ENCODE assay signal across 10 mouse cellular contexts in the genomic region with DNA sequence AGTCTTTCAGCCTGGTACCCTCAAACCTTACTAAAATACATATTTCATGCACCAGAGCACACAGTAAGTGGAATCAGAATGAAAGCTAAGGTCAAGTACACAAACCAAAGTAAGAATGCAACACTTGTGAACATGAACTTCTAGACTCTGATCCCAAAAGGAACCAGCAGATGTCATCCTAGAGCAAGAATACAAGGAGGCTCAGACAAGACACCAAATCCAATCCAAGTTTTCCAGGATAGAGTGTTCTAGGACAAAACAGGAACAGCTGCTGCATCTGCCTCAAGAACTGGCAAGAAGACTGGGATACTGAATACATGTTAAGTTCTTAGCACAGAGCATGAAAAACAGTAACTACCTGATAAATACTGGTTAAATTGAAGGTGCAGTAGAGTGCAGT. TPM values are rescaled to one million over a fixed set of nuclear protein-coding genes. Genes with fewer than 3 reads are reported as not detected.
DNase-seq lines count a peak whose midpoint lies in the region; ATAC-seq and TF ChIP-seq lines count a peak whose summit lies in the region.
"Had no signal": no experiment of that assay in that cellular context is flagged by ENCODE, and none has a peak within 500 bp of the region (broad histone marks: within the 10 kb centered on the region; RNA-seq: fewer than 3 reads in every experiment).

No protein-coding gene starts in this region.

- peak; percentile 43; the same call in 1 of the 2 replicates for TF ChIP-seq CTCF in gastrocnemius, adult 2 months (IDR thresholded peaks at IDR 0.05)

- H3K27ac ChIP-seq in gastrocnemius, adult 2 months, result no peak overlapping the region
- H3K27ac ChIP-seq in midbrain, embryonic 14.5 days (replicated peaks; ENCODE audit: low read depth, low read length), result no peak overlapping the region
- no peak overlapping the region for H3K27ac ChIP-seq in midbrain, embryonic 15.5 days
- no peak overlapping the region for H3K27ac ChIP-seq in forebrain, embryonic 12.5 days
- H3K27ac ChIP-seq: midbrain, embryonic 12.5 days had no signal

- no peak overlapping the region for H3K9ac ChIP-seq in midbrain, embryonic 14.5 days (replicated peaks; ENCODE audit: low read length)
- H3K9ac ChIP-seq in midbrain, embryonic 15.5 days, result no peak overlapping the region
- H3K9ac ChIP-seq in forebrain, embryonic 12.5 days, result no peak overlapping the region
- H3K9ac ChIP-seq: midbrain, embryonic 12.5 days had no signal

- ATAC-seq in midbrain, embryonic 14.5 days (ENCODE audit: low FRiP score, low TSS enrichment), result no peak
- no peak for ATAC-seq in midbrain, embryonic 15.5 days (replicated peaks)
- no peak for ATAC-seq in erythroid progenitor cell, adult 5-6 weeks (replicated peaks; ENCODE audit: low FRiP score, poor library complexity, severe bottlenecking)
- no peak for ATAC-seq in forebrain, embryonic 12.5 days (ENCODE audit: low FRiP score)

- no peaks in the 10 kb centered on the region for H3K4me1 ChIP-seq in midbrain, embryonic 14.5 days (ENCODE audit: control insufficient read depth, insufficient read depth, low read length)
- H3K4me1 ChIP-seq in midbrain, embryonic 15.5 days, result no peaks in the 10 kb centered on the region
- no peaks in the 10 kb centered on the region for H3K4me1 ChIP-seq in forebrain, embryonic 12.5 days
- H3K4me1 ChIP-seq: midbrain, embryonic 12.5 days had no signal

- no peaks in the 10 kb centered on the region for H3K36me3 ChIP-seq in midbrain, embryonic 14.5 days (ENCODE audit: control insufficient read depth, insufficient read depth, low read length)
- H3K36me3 ChIP-seq in midbrain, embryonic 15.5 days (replicated peaks), result no peaks in the 10 kb centered on the region
- no peaks in the 10 kb centered on the region for H3K36me3 ChIP-seq in forebrain, embryonic 12.5 days (replicated peaks)
- H3K36me3 ChIP-seq: midbrain, embryonic 12.5 days had no signal

- H3K4me2 ChIP-seq in midbrain, embryonic 14.5 days (ENCODE audit: low read length), result no peak overlapping the region
- H3K4me2 ChIP-seq in midbrain, embryonic 15.5 days, result no peak overlapping the region
- H3K4me2 ChIP-seq in forebrain, embryonic 12.5 days, result no peak overlapping the region
- H3K4me2 ChIP-seq: midbrain, embryonic 12.5 days had no signal

- no peak overlapping the region for H3K4me3 ChIP-seq in gastrocnemius, adult 2 months
- no peak overlapping the region for H3K4me3 ChIP-seq in midbrain, embryonic 14.5 days (replicated peaks; ENCODE audit: low read depth, low read length)
- no peak overlapping the region for H3K4me3 ChIP-seq in midbrain, embryonic 15.5 days
- no peak overlapping the region for H3K4me3 ChIP-seq in forebrain, embryonic 12.5 days (replicated peaks)
- H3K4me3 ChIP-seq: midbrain, embryonic 12.5 days had no signal

- no peak for DNase-seq in gastrocnemius, adult 2 months
- DNase-seq in gastrocnemius, postnatal 25 days, result no peak
- DNase-seq in midbrain, embryonic 14.5 days, result peak; percentile 19
- peak; percentile 3 for DNase-seq in embryo, embryonic 10 days (ENCODE audit: low spot score)
- DNase-seq in retina, embryonic 14.5 days (ENCODE audit: low spot score), result peak; percentile 27

- no peaks in the 10 kb centered on the region for H3K27me3 ChIP-seq in midbrain, embryonic 14.5 days (ENCODE audit: control insufficient read depth, insufficient read depth, low read length)
- no peaks in the 10 kb centered on the region for H3K27me3 ChIP-seq in midbrain, embryonic 15.5 days (replicated peaks)
- no peaks in the 10 kb centered on the region for H3K27me3 ChIP-seq in forebrain, embryonic 12.5 days
- H3K27me3 ChIP-seq: midbrain, embryonic 12.5 days had no signal

- intact Hi-C loops in gastrocnemius, adult 2 months (cut with DNase I), result loop anchor here (5.0 kb wide), 1 partner anchor 219 kb away; no protein-coding TSS in a partner anchor

- no peaks in the 10 kb centered on the region for H3K9me3 ChIP-seq in midbrain, embryonic 14.5 days (ENCODE audit: control insufficient read depth, low read length)
- no peaks in the 10 kb centered on the region for H3K9me3 ChIP-seq in midbrain, embryonic 15.5 days
- H3K9me3 ChIP-seq in forebrain, embryonic 12.5 days, result no peaks in the 10 kb centered on the region
- H3K9me3 ChIP-seq: midbrain, embryonic 12.5 days had no signal

RNA-seq across cellular contexts. Expression of a gene that starts 4.6 kb away (rescaled TPM):
- total RNA-seq in gastrocnemius, adult 2 months (2021), result not detected
- not detected for total RNA-seq in gastrocnemius, postnatal 25 days (2021)
- not detected in 2 replicates for polyA plus RNA-seq in midbrain, embryonic 14.5 days (2014; fragmentation: Nextera tagmentation; extraction: Ambion mirVana)
- not detected in 2 replicates for polyA plus RNA-seq in midbrain, embryonic 15.5 days (2015; fragmentation: Nextera tagmentation; extraction: Ambion mirVana)
- total RNA-seq in erythroid progenitor cell, adult 5-6 weeks (2015; ENCODE audit: low replicate concordance), result not detected in 2 replicates
- total RNA-seq in erythroid progenitor cell, adult 5-6 weeks (2017; ENCODE audit: low replicate concordance), result not detected in 2 replicates
- polyA plus RNA-seq in forebrain, embryonic 12.5 days (2016; fragmentation: Nextera tagmentation; extraction: Ambion mirVana), result not detected in 2 replicates
- polyA plus RNA-seq: heart, embryonic 16.5 days; midbrain, embryonic 12.5 days had no signal

RNA-seq across cellular contexts. Expression of a gene that starts 8.4 kb away (rescaled TPM):
- not detected for total RNA-seq in gastrocnemius, adult 2 months (2021)
- not detected for total RNA-seq in gastrocnemius, postnatal 25 days (2021)
- polyA plus RNA-seq in midbrain, embryonic 14.5 days (2014; fragmentation: Nextera tagmentation; extraction: Ambion mirVana), result not detected in 2 replicates
- not detected in 2 replicates for polyA plus RNA-seq in midbrain, embryonic 15.5 days (2015; fragmentation: Nextera tagmentation; extraction: Ambion mirVana)
- total RNA-seq in erythroid progenitor cell, adult 5-6 weeks (2015; ENCODE audit: low replicate concordance), result not detected in 2 replicates
- not detected in 2 replicates for total RNA-seq in erythroid progenitor cell, adult 5-6 weeks (2017; ENCODE audit: low replicate concordance)
- polyA plus RNA-seq in forebrain, embryonic 12.5 days (2016; fragmentation: Nextera tagmentation; extraction: Ambion mirVana), result not detected in 2 replicates
- polyA plus RNA-seq: heart, embryonic 16.5 days; midbrain, embryonic 12.5 days had no signal

RNA-seq across cellular contexts. Expression of a gene that starts 30.2 kb away (rescaled TPM):
- total RNA-seq in gastrocnemius, adult 2 months (2021), result not detected
- total RNA-seq in gastrocnemius, postnatal 25 days (2021), result not detected
- polyA plus RNA-seq in midbrain, embryonic 14.5 days (2014; fragmentation: Nextera tagmentation; extraction: Ambion mirVana), result not detected in 2 replicates
- not detected in 2 replicates for polyA plus RNA-seq in midbrain, embryonic 15.5 days (2015; fragmentation: Nextera tagmentation; extraction: Ambion mirVana)
- total RNA-seq in erythroid progenitor cell, adult 5-6 weeks (2015; ENCODE audit: low replicate concordance), result not detected in 2 replicates
- not detected in 2 replicates for total RNA-seq in erythroid progenitor cell, adult 5-6 weeks (2017; ENCODE audit: low replicate concordance)
- not detected in 2 replicates for polyA plus RNA-seq in forebrain, embryonic 12.5 days (2016; fragmentation: Nextera tagmentation; extraction: Ambion mirVana)
- polyA plus RNA-seq: heart, embryonic 16.5 days; midbrain, embryonic 12.5 days had no signal

RNA-seq across cellular contexts. Expression of a gene that starts 35.1 kb away (rescaled TPM):
- total RNA-seq in gastrocnemius, adult 2 months (2021), result not detected
- total RNA-seq in gastrocnemius, postnatal 25 days (2021), result not detected
- polyA plus RNA-seq in midbrain, embryonic 14.5 days (2014; fragmentation: Nextera tagmentation; extraction: Ambion mirVana), result not detected in 2 replicates
- polyA plus RNA-seq in midbrain, embryonic 15.5 days (2015; fragmentation: Nextera tagmentation; extraction: Ambion mirVana), result not detected in 2 replicates
- not detected in 2 replicates for total RNA-seq in erythroid progenitor cell, adult 5-6 weeks (2015; ENCODE audit: low replicate concordance)
- not detected in 2 replicates for total RNA-seq in erythroid progenitor cell, adult 5-6 weeks (2017; ENCODE audit: low replicate concordance)
- not detected in 2 replicates for polyA plus RNA-seq in forebrain, embryonic 12.5 days (2016; fragmentation: Nextera tagmentation; extraction: Ambion mirVana)
- polyA plus RNA-seq: heart, embryonic 16.5 days; midbrain, embryonic 12.5 days had no signal

Comparison
In these comparisons a context has a peak if more than half of its experiments do, and no peak if none do; other contexts are left out.
1. DNase-seq: peak in midbrain, embryonic 14.5 days (single experiment), embryo, embryonic 10 days (single experiment) and retina, embryonic 14.5 days (single experiment); none in gastrocnemius, adult 2 months (single experiment) and gastrocnemius, postnatal 25 days (single experiment).